Mouse (Mus musculus): Measurements from ENCODE around the gene Cyp8b1. TPM values are rescaled to one million over a fixed set of nuclear protein-coding genes. Genes with fewer than 3 reads are reported as not detected.

The Cyp8b1 gene
- polyA plus RNA-seq, 1 experiment from 2014 or later = not detected

DNA sequence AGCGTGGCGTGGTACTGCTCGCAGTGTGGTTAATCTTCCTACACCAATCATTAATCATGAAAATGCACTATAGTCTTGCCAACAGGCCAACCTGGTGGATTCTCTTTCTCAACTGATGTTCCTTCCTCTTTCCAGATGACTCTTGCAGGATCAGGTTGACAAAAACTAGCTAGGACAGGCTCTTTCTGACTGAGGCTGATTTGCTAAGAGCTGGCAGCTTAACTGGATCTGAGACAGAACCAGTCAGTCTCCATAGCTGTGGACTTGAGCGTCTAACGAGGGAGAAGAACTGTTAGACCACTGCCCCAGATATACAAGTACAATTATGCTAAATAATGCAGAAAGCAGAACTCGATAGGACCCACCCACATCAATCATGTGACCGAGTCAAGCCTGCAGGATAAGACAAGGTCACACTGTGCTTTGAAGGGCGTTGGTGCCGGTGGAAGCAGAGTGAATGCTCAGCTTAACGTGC is 3.0 kb upstream of the Cyp8b1 start:
- TF ChIP-seq CTCF (IDR thresholded peaks at IDR 0.05) = no peak
- ATAC-seq (no peak), DNase-seq (ENCODE audit: low read depth, low spot score) (no peak)
- in situ Hi-C loops (cut with MboI; ENCODE audit: low pct_unique_long_range_greater_than_20kb) = no loop called here
- ChIA-PET CTCF (interaction anchor here (1.5 to 4.3 kb wide), 2 partner anchors 10 to 199 kb away, joined by 4 to 17 read pairs; no protein-coding TSS in a partner anchor), POLR2A (no interaction called here)
- peaks cover 48% of the 10 kb centered on the region for H3K27me3 ChIP-seq

DNA sequence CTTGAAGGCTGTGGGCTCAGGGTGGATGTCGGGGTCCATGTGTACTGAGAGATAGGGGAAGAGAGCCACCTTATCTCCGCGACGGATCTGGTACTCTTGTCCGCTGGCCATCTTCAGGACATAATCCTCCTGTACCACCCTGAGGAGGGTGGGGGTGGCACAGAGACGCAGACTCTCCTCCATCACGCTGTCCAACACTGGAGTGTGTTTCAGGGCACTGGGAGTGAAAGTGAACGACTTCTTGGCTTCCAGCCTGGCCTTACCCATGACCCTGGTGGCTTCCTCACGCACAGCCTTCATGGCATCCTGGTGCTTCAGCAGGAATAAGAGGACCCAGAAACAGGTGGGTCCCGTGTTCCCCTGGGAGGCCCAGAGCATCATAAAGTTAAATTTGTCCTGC is 1.0 kb downstream of the Cyp8b1 start:
- no peak for TF ChIP-seq CTCF (IDR thresholded peaks at IDR 0.05)
- H3K27me3 ChIP-seq = peaks cover 34% of the 10 kb centered on the region
- DNase-seq (ENCODE audit: low read depth, low spot score) (no peak), ATAC-seq (no peak)
- in situ Hi-C loops (cut with MboI; ENCODE audit: low pct_unique_long_range_greater_than_20kb) = no loop called here
- CTCF ChIA-PET = interaction anchor here (1.1 to 4.3 kb wide), 3 partner anchors 14 to 27 kb away, joined by 3 to 17 read pairs (median 4); no protein-coding TSS in a partner anchor
- POLR2A ChIA-PET = no interaction called here

DNA sequence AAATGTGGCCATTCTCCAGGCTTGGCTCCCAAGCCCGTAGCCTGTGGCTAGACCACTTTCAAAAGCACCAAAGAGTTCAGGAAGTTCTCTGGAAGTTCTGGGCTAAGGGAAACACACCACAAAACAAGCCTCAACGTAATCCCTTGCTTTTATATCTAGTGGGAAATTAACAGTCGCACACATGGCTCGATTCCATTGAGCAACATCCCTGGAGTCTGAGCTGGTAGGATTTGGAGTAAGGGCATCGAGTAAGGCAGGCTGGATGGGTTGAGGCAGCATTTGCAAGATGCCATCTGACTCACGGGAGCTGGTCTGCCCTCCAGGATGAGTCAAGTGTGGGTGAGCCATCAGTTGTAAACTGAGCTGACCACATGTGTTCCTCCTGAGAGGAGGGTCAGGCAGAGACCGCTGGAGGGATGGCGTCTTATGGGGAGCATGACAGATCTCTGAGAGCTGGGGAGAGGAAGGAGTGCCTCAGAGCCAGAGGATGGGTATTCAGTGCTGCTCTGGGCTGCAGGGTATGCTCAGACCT is 1.8 kb downstream of the Cyp8b1 start:
- ChIA-PET CTCF (interaction anchor here (0.8 to 2.0 kb wide), 2 partner anchors 14 to 25 kb away, joined by 3 to 4 read pairs; no protein-coding TSS in a partner anchor), POLR2A (no interaction called here)
- H3K27me3 ChIP-seq = peaks cover 34% of the 10 kb centered on the region
- no peak for TF ChIP-seq CTCF (IDR thresholded peaks at IDR 0.05)
- ATAC-seq (peak; percentile 54), DNase-seq (ENCODE audit: low read depth, low spot score) (peak; percentile 38)
- in situ Hi-C loops (cut with MboI; ENCODE audit: low pct_unique_long_range_greater_than_20kb) = no loop called here

DNA sequence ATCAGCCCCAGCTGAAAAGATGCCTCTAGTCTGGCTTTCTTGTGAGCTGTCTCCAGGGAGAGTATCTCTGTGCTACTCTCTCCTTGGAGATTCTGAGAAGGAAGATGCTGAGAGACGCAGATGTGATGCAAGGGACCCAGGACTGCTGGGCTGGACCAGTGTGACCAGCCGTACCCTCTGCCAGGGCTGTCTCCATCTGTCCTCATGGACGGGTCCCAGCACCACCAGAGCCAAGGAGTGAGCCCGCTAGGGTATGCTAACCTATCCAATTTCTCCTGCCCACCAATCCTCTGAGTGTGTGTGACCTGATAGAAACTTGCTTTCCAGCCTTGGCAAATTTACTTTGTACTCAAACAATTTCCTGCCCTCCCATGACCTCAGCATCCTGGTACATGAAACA is 3.3 kb downstream of the Cyp8b1 start:
- in situ Hi-C loops (cut with MboI; ENCODE audit: low pct_unique_long_range_greater_than_20kb) = no loop called here
- ATAC-seq = no peak
- ChIA-PET POLR2A (no interaction called here), CTCF (interaction anchor here (1.4 kb wide), 1 partner anchor 16 kb away, joined by 4 read pairs; no protein-coding TSS in a partner anchor)
- peaks cover 33% of the 10 kb centered on the region for H3K27me3 ChIP-seq
- no peak for DNase-seq (ENCODE audit: low read depth, low spot score)
- TF ChIP-seq CTCF (IDR thresholded peaks at IDR 0.05) = no peak

DNA sequence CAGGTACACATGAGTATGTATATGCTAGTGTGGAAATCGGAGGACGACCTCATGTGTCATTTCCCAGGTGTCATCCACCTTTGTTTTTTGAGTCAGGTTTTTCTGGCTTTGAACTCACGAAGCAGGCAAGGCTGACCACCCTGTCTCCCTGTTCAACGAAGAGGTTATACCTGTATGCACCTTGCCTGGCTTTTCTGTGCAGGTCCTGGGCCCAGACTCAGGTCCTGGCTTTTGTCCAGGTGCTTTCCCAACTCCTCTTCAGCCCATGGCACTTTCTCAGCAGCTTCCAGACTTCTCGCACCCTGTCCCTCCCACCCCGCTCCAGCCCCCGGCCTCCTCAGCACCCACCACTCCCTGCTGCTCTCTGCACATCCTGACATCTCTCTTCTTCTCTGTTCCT is 4.9 kb downstream of the Cyp8b1 start:
- no peak for TF ChIP-seq CTCF (IDR thresholded peaks at IDR 0.05)
- ChIA-PET POLR2A (no interaction called here), CTCF (no interaction called here)
- ATAC-seq (no peak), DNase-seq (ENCODE audit: low read depth, low spot score) (no peak)
- H3K27me3 ChIP-seq = peaks cover 38% of the 10 kb centered on the region
- in situ Hi-C loops (cut with MboI; ENCODE audit: low pct_unique_long_range_greater_than_20kb) = no loop called here

DNA sequence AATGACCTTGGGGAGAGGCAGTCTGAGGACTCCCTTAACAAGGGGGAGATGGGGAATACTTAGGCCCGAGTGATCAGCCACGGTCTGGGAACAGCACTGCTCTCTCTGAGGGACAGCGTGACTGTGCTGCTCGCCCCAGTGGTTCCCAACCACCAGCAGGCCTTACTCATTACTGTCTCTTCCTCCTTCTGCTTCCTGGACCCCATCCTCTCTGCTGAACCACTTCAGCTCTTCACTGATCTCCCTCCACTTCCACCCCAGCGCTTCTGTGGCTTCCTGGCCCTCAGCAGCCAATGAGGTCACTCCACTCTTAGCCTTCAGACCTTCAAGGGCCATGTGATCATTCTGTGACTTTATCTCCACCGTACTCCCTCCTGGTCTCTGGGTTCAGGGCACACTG is 6.5 kb downstream of the Cyp8b1 start:
- no peak for TF ChIP-seq CTCF (IDR thresholded peaks at IDR 0.05)
- DNase-seq (ENCODE audit: low read depth, low spot score) = no peak
- CTCF ChIA-PET = no interaction called here
- POLR2A ChIA-PET = no interaction called here
- H3K27me3 ChIP-seq = peaks cover 23% of the 10 kb centered on the region
- in situ Hi-C loops (cut with MboI; ENCODE audit: low pct_unique_long_range_greater_than_20kb) = no loop called here
- no peak for ATAC-seq

DNA sequence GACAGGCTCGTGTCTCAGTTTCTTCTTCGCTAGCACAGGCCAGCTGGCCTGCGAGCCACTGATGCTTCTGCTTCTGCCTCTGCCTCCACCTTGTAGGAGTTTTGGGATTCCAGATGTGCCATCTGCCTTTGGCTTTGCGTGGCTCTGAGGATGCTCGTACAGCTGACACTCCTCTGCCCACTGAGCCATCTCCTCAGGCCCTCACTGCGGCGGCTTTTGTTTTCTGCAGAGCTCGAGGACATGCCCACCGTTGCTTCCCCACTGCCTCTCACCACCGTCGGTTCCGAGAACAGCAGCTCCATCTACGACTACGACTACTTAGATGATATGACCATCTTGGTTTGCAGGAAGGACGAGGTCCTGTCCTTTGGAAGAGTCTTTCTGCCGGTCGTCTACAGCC is 7.8 kb downstream of the Cyp8b1 start:
- ATAC-seq = no peak
- DNase-seq (ENCODE audit: low read depth, low spot score) = no peak
- in situ Hi-C loops (cut with MboI; ENCODE audit: low pct_unique_long_range_greater_than_20kb) = no loop called here
- ChIA-PET POLR2A (no interaction called here), CTCF (no interaction called here)
- TF ChIP-seq CTCF (IDR thresholded peaks at IDR 0.05) = no peak
- peaks cover 23% of the 10 kb centered on the region for H3K27me3 ChIP-seq

DNA sequence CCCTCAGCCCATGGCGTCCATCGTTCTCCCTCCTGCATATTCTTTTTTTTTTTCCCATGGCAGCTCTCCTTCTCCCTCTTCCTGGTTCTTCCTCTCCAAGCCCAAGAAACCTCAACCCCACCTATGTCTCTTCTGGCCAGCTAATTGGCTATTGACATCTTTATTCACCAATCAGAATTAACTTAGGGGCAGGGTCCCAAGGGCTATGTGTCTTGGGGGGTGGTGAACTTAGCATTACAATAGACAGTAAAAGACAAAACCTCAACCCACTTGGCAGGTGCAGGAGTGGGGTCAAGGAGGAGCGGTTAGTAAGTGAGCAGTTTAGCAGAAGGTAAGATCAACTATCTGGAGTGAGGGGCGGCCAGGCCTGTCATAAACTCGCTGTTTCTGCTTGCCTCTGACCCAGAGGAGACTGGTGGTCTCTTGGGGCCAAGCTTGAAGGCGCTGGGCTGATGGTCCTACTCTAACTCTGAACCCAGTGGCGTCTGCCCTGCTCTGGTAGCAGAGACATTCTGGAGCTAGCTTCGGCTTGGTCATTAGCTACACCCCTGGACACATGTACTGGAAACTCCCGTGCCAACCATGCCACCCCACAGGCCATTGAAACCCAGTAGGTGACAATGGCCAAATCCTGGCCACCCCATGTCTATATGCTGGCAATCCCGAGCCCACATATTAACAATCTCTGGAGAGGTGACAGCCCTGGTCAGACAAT is 8.6 kb downstream of the Cyp8b1 start:
- no peak for DNase-seq (ENCODE audit: low read depth, low spot score)
- POLR2A ChIA-PET = no interaction called here
- ATAC-seq = no peak
- no peak for TF ChIP-seq CTCF (IDR thresholded peaks at IDR 0.05)
- in situ Hi-C loops (cut with MboI; ENCODE audit: low pct_unique_long_range_greater_than_20kb) = no loop called here
- peaks cover 26% of the 10 kb centered on the region for H3K27me3 ChIP-seq
- CTCF ChIA-PET = no interaction called here

DNA sequence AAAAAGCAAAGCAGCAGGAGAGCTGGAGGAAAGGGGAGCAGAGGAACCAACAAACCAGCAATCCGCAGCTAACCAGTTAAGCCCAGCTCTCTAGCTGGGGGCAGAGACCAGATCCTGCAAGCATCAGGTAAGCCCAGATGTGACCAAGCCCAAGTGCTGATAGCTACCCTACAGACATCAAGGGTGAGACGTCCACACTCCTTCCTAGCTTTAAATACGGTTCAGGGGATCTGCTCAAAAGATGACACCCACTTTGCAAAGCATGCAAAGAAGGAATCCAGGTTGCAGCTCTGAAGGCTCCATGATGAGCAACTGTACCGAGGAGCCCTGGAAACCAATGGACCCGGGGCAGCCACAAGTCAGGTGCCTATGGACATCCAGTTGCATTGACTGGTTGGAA is 9.6 kb downstream of the Cyp8b1 start:
- H3K27me3 ChIP-seq = peaks cover 30% of the 10 kb centered on the region
- POLR2A ChIA-PET = no interaction called here
- in situ Hi-C loops (cut with MboI; ENCODE audit: low pct_unique_long_range_greater_than_20kb) = no loop called here
- ATAC-seq = no peak
- DNase-seq (ENCODE audit: low read depth, low spot score) = no peak
- no peak for TF ChIP-seq CTCF (IDR thresholded peaks at IDR 0.05)
- CTCF ChIA-PET = no interaction called here

DNA sequence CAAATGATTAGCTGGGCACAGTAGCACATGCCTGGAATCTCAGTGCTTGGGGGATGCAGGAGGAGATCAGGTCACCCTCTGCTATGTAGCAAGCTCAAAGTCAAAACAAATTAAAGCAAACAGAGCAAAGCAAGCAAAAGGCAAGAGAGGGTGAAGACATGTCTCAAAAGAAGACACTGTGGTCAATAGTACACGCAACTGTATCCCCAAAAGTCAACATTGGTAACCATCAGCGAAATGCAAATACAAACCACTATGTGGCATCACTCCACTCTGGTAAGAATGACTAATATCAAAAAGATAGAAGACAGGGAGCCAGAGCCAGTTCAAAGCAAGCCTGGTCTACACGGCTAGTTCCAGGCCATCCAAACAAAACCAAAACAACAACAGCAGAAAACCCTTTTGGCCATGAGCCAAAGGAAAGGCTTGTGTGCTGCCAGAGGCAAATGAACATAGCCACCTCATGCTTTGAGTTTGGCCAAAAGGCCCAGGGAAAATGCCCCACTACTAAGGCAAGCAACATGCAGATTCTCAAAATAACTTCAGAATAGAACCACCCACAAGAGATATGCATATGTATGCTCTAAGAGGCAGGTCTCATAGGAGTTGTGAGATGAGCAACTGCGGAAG is 10.4 kb downstream of the Cyp8b1 start:
- POLR2A ChIA-PET = no interaction called here
- no peak for TF ChIP-seq CTCF (IDR thresholded peaks at IDR 0.05)
- H3K27me3 ChIP-seq = peaks cover 26% of the 10 kb centered on the region
- ATAC-seq (no peak), DNase-seq (ENCODE audit: low read depth, low spot score) (no peak)
- in situ Hi-C loops (cut with MboI; ENCODE audit: low pct_unique_long_range_greater_than_20kb) = no loop called here
- CTCF ChIA-PET = no interaction called here

DNA sequence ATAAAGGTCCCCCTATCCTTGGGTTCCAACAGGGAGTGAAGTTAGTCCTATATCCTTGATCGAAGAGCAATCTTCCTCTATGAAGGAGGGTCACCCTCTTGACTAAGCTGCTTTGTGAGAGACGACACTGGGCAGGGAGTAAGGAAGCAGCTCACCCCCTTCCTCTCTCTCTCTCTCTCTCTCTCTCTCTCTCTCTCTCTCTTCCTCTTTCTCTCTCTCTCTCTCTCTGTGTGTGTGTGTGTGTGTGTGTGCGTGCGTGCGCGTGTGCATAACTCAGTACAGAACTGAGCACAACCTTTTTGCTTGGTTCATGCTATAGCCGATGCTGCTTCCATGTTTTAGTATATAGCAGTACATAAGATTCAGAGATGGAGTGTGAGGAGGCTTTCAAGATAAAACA is 11.2 kb downstream of the Cyp8b1 start:
- TF ChIP-seq CTCF (IDR thresholded peaks at IDR 0.05) = no peak
- ChIA-PET POLR2A (no interaction called here), CTCF (no interaction called here)
- DNase-seq (ENCODE audit: low read depth, low spot score) (no peak), ATAC-seq (no peak)
- in situ Hi-C loops (cut with MboI; ENCODE audit: low pct_unique_long_range_greater_than_20kb) = no loop called here
- H3K27me3 ChIP-seq = peaks cover 26% of the 10 kb centered on the region

All from Patski (cell line).